Mouse (Mus musculus): Measurements from ENCODE around the gene Ptpn7.
A peak's percentile ranks its signal among the peaks of the same experiment; 100 is the strongest.
"Not testable (repeated sequence)": the region's sequence is repeated elsewhere in the genome, so short reads cannot be mapped to it uniquely, and the experiment has no call there.

Gene Ptpn7

GRCm38 (mm10) chr1:135132473-135132872, at the start of gene Ptpn7:
Gene Ptpn7 (plus strand): TSS chr1:135132700.
- peak; percentile 92 for DNase-seq (ENCODE audit: low read depth, low spot score)

DNA sequence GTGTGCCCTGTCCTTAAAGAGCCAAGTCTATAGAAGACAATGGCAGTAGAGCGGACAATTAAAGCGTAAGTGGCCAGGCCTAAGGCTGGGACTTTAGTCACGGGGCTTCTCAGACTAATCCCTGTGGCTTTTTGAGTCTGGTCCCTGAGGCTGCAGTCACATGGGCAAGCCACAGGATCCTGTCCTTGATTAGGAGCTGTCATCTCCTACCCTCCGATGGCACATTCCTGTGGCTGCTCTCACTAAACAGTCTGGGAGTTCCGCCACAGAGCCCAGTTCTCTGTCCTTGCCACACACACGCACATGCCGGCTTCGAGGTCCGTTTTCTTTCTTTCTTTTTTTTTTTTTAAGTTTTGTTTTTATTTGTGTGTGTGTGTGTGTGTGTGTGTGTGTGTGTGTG, 49.0 kb upstream of the Ptpn7 start:
- no peak for DNase-seq (ENCODE audit: low read depth, low spot score)

DNA sequence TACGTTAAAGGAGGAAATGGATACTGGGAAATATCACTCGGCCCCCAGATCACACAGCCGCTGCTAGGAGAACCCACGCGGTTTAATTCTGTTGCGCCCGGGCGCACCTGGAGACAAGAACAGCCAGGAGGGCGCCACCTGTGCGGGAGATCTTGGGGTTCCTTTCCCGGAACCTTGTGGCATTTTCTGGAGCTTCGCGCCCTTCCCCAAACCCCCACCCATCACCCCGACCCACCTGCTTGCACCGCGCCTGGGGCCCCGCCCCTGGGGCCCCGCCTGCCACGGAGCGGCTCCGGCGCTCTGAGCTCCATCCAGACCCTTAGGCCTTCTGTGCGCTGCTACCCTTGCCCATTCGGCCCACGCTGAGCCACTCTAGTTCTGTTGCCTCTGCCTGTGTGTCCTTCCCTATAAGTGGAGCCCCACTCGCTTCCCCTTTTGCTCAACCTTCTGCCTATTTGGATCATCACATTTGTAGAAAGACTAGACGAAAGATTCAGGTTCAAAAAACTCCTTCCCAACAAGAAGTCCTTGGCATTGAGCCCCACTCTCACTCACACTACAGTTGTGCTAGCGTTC, 47.1 kb upstream of the Ptpn7 start:
- no peak for DNase-seq (ENCODE audit: low read depth, low spot score)

DNA sequence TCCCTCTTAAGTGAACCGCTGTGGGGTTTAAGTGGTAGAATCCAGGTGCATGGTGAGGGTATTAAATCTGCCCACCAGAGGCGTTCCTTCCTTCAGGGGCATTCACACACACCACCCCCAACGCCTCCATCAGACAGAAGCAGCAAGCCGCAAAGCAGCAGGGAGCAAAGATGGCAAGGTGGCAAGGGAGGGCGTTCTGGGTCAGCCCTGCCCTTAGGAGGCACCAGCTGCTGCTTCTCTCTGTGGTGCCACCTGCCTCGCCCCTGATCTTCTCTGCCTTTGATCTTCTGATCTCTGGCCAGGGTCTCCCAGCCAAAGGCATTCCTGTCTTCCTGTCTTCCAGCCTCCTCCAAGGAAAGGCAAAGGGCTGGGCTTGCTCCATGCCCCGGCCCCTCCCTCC, 46.5 kb upstream of the Ptpn7 start:
- no peak for DNase-seq (ENCODE audit: low read depth, low spot score)

DNA sequence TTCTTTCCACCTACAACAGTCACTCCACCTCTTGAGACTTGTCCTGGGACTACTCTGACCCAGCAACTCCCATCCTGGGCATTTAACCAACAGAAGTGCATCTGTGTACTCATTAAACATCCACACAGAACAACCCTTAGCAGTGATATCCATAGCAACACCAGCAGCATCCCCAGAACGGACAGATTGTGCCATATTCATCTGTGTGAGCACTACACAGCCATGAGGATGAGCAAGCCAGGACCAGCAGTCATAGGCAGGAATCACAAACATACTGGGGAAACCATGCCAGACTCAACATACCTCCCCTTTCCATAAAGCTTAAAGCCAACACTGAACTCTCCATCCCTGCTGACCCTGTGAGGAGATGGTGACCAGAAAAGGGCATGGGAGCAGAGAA, 45.1 kb upstream of the Ptpn7 start:
- no peak for DNase-seq (ENCODE audit: low read depth, low spot score)

DNA sequence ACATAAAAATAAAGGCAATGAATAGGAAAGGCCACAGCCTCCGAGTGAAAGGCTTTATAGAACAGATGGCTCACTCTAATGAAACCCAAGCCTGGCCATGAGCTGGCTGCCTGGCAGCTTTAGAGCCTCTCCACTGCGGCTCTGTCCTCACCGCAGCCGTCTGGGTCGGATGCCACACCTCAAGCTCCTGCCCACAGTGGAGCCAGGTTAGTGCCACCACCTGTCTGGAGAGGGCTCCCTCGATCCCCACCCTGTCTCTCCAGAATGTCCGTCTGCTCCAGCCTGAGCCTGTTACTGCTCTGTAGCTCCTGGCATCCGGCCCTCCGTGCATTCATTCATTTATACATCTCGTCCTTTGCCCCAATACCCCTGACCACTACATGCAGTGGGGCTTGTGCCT, 42.9 kb upstream of the Ptpn7 start:
- no peak for DNase-seq (ENCODE audit: low read depth, low spot score)

DNA sequence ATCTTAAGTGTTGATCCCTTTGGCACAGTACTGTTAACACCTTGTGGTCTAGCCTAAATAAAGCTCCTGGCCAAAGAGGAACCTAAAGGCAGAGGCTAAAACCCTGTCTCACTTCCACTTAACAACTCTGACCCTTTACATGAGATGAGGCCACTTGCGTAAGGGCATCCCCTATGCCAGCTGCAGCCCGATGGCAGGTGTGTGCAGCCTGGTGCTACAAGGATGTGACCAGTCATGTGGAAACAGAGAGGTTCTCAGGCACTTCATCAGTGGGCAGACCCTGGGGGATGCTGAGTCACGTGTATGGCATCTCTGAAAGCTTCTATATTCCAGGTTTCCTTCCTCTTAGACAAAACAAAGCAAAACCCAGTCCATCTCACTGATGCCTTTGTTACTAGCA, 41.6 kb upstream of the Ptpn7 start:
- DNase-seq (ENCODE audit: low read depth, low spot score) = no peak

GRCm38 (mm10) chr1:135094723-135095122, 37.8 kb upstream of the Ptpn7 start:
- DNase-seq (ENCODE audit: low read depth, low spot score) = no peak

DNA sequence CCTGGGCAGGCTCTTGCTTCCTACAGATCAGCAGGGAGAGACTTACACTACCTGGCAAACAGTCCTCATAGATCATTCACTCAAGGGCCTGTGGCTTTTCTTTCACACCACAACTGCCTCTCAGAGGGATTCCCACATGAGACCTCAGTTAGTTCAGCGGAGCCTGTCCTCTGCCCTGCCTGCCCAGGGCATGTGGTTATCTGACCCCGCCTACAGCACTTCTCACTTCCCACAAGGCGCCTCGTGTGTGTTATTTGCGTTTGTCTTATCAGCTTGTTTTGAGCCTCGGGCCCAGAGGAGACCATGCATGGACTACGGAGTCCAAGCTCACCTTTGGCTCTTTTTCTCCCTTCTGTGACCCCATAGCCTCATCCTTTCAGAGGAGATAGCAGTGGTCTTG, 37.3 kb upstream of the Ptpn7 start:
- no peak for DNase-seq (ENCODE audit: low read depth, low spot score)

DNA sequence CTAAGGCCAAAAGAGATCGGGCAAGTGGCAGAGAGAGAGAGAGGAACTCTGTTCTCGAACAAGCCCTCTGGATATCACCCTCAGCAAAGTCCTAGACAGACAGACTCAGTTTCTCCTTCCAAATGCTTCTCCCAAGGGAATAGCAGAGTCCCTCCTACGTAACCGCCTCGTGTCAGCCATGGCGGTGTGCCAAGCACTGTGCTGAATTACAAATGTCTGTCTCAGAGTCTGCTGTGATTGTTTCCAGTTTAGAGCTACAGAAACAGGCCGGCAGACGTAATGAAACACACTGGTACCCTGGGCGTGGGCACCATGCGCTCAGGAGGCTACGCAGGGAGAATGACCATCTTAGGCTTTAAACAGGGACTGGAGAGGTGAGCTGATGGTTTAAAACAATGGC, 36.2 kb upstream of the Ptpn7 start:
- no peak for DNase-seq (ENCODE audit: low read depth, low spot score)

GRCm38 (mm10) chr1:135097441-135097840, 35.1 kb upstream of the Ptpn7 start:
- DNase-seq (ENCODE audit: low read depth, low spot score) = no peak

DNA sequence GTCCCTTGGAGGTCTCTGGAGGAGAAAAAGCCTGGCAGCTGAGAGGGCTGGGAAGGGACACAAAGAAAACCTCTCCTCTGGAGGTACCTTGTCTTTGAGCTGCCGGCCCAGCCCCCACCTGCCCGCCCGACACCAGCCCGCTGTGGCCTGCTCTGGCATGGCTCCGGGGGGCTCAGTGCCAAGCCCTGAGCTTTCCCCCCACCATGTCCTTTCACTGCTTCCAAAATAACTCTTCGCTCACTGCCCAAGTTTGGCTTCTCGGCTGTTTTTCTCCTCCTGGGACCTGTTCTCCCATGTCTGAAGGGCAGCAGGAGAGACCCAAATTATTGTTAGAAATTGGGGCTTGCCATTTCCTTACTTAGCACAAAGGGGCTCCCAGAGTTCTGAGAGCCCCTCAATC, 34.1 kb upstream of the Ptpn7 start:
- no peak for DNase-seq (ENCODE audit: low read depth, low spot score)

GRCm38 (mm10) chr1:135100400-135100799, 32.1 kb upstream of the Ptpn7 start:
- DNase-seq (ENCODE audit: low read depth, low spot score) = no peak

- peak; percentile 46 for DNase-seq (ENCODE audit: low read depth, low spot score)
Measured at GRCm38 (mm10) chr1:135105124-135105523, 27.4 kb upstream of the Ptpn7 start, which contains the start of gene Lgr6. Gene Lgr6 (minus strand): TSS chr1:135105276.

DNA sequence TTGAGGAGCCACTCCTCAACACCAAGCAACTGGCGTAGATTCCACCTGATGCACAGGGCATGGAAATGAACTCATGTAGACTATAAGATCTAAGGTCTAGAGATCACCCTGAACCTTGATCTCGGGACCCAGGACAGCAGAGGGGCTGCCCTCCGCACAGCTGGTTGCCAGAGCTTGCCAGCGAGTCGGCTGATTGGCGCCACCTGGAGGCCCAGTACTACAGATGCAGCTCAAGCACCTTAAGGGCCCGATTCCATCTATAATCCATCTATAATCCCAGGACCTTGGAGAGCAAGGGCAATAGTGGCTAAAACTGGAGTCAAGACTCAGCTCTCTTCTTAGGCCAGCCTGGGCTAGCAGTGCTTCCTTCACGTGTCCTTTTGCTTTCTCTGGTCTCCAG, 26.5 kb upstream of the Ptpn7 start:
- peak; percentile 70 for DNase-seq (ENCODE audit: low read depth, low spot score)

DNA sequence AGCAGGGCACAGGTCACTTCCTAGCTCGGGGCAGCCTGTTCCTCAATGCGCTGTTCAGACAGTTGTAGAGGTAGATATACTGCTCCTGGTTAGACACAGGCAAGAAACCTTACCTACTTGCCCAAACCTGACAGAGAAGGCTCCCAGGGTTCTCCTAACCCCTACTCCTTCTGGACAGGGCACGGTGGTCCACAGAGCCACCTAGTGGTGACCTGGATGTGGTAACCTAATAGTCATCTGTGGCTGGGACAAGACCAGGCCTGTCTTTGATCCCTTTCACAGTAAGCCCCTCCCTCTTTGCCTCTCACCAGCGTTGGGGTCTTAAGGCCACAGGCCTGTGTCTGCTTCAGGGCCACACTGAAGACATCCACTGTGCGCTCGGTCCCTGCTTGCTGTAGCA, 23.9 kb upstream of the Ptpn7 start:
- no peak for DNase-seq (ENCODE audit: low read depth, low spot score)

DNA sequence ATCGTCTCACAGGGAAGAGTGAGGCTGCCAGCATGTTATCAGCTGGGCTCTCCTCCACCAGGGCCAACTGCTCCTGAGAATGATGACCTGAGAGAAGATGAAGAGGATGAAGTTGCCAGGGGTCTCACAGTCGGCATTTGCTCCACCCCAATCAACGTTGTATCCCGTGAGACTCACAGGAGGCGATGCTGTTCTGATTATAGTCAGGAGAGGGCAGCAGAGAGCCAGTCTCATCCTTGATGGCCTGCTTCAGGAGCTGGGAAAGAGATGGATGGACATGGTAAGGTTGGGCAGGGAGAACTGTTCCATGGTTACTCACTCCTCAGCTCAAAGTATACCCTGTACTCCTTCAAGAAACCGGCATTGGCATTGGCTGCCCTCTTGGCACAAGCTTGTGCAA, 22.4 kb upstream of the Ptpn7 start:
- peak; percentile 58 for DNase-seq (ENCODE audit: low read depth, low spot score)

DNA sequence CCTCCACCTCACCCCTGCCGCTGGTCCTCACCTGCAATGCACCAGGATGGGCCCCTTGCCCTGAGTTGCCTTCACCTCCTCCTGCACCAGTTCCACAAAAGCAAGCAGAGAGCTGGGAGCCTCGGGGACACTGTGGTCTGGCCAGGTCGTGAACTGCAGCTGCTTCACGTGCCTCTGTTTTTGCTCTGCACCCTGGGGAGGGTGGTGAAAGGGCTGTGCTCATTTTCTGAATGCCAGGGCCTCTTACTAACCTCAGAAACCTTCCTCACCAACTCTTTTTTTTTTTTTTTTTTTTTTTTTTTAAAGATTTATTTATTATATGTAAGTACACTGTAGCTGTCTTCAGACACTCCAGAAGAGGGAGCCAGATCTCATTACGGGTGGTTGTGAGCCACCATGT, 21.2 kb upstream of the Ptpn7 start:
- DNase-seq (ENCODE audit: low read depth, low spot score) = not testable (repeated sequence)

DNA sequence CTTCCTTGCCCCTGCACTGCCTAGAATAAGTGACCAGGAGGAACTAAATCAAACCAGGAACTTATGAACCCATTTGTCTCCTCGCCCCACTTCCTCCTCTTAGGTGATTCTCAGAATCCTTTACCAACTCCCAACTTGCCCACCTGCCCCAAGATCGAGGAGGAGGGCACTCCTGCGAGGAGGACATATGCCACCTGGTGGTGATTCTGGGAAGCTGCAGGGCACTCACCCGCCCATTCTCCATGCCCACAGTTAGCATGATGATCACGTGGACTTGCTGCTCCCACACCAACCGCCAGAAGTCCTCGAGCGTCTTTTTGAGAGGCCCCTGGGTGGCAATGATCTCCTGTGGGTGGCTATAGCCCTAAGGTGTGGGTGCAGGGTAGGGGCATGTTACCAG, 19.8 kb upstream of the Ptpn7 start:
- peak; percentile 82 for DNase-seq (ENCODE audit: low read depth, low spot score)

DNA sequence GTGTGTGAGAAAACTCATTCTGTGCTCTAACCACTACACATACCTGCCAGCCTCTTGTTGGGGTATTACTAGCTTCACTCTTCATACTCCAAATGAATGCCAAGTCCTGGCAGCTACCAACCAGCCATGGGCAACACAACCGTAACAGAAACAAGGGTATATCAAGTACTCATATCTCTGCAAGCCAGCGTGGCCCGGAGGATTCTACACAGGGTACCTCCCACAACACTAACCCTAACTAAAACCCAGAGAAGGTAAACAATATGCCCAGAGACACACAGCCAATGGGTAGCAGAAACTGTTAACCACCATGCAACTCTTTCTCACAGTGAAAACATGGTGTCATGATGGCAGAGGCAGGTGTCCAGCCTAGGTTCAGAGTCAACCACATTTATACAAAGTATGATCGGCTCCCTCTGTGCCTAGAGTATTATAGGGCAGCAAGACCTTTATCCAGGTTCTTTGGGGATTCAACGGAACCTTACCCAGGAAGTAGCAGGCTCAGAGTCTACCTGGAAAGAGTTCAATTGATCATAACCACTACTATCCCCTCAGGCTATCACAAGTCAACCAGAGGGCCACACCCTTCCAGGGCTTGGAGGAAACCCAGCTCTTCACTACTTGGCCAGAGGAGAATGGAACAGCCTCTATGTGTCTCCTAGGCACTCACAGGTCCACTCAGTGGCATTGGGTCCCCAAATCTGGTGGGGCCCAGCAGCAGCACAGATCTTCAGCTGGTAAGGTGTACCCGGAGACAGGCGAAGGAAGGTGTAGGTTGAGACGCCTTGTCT, 7.7 kb upstream of the Ptpn7 start:
- DNase-seq (ENCODE audit: low read depth, low spot score) = no peak

DNA sequence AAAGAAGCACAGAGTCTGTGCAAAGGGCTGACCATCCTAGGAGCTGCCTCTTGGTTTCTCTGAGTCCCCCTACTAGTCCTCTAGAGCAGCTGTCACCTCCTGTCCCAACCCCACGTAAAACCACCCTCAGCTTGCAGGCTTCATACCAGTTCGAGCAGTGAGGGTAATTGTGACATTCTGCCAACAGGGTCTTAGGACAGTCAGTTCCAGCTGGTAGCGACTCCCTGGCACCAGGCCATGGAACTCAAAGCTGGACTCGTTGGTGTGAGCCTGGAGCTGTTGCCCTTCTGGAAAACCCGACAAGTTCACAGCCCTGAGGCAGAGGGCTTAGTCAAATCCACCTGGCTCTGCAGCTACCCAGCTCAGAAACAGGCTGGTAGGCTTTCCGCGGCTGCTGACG, 6.5 kb upstream of the Ptpn7 start:
- no peak for DNase-seq (ENCODE audit: low read depth, low spot score)

- DNase-seq (ENCODE audit: low read depth, low spot score) = no peak
Measured at GRCm38 (mm10) chr1:135126443-135127027, 6.0 kb upstream of the Ptpn7 start.

GRCm38 (mm10) chr1:135128011-135128441, 4.5 kb upstream of the Ptpn7 start:
- DNase-seq (ENCODE audit: low read depth, low spot score) = peak; percentile 80

Data from CD4-positive helper T cell, adult 2 months (primary cell).